Mouse (Mus musculus): ENCODE measurements at regions not wholly inside any gene's neighbourhood (a gene's known extent, or its start where the extent isn't known, plus 50 kb on each side); places are given as distances from the start of the nearest gene placed in this dataset.
A peak's percentile ranks its signal among the peaks of the same experiment; 100 is the strongest.

- no peak for DNase-seq
Measured at GRCm38 (mm10) chr14:120102010-120102748, 59.9 kb upstream of the Oxgr1 start.

GRCm38 (mm10) chr14:120102749-120103142 lies 60.5 kb upstream of the Oxgr1 start:
- no peak for DNase-seq

GRCm38 (mm10) chr14:120109846-120110245 lies 67.6 kb upstream of the Oxgr1 start:
- no peak for DNase-seq

GRCm38 (mm10) chr14:120113316-120113715 lies 71.1 kb upstream of the Oxgr1 start:
- no peak for DNase-seq

- no peak for DNase-seq
Measured at GRCm38 (mm10) chr14:120118582-120118981, 76.3 kb upstream of the Oxgr1 start.

GRCm38 (mm10) chr14:120119094-120119501 lies 76.9 kb upstream of the Oxgr1 start:
- no peak for DNase-seq

GRCm38 (mm10) chr14:120119506-120119905 lies 77.3 kb upstream of the Oxgr1 start:
- no peak for DNase-seq

GRCm38 (mm10) chr14:120120261-120120660 lies 78.0 kb upstream of the Oxgr1 start:
- no peak for DNase-seq

GRCm38 (mm10) chr14:120125315-120125714 lies 83.1 kb upstream of the Oxgr1 start:
- no peak for DNase-seq

GRCm38 (mm10) chr14:120127481-120127880 lies 85.2 kb upstream of the Oxgr1 start:
- no peak for DNase-seq

- DNase-seq: no peak
Measured at GRCm38 (mm10) chr14:120134346-120135008, 92.2 kb upstream of the Oxgr1 start.

GRCm38 (mm10) chr14:120135198-120135597 lies 93.0 kb upstream of the Oxgr1 start:
- DNase-seq: no peak

GRCm38 (mm10) chr14:120136736-120137135 lies 94.5 kb upstream of the Oxgr1 start:
- DNase-seq: no peak

GRCm38 (mm10) chr14:120137680-120138136 lies 95.5 kb upstream of the Oxgr1 start:
- peak; percentile 62 to 82 for DNase-seq

GRCm38 (mm10) chr14:120138546-120138945 lies 96.3 kb upstream of the Oxgr1 start:
- DNase-seq: no peak

GRCm38 (mm10) chr14:120139256-120139655 lies 97.0 kb upstream of the Oxgr1 start:
- DNase-seq: no peak

- DNase-seq: no peak
Measured at GRCm38 (mm10) chr14:120139671-120140071, 97.4 kb upstream of the Oxgr1 start.

- no peak for DNase-seq
Measured at GRCm38 (mm10) chr14:120140211-120140610, 98.0 kb upstream of the Oxgr1 start.

- DNase-seq: no peak
Measured at GRCm38 (mm10) chr14:120140791-120141747, 98.8 kb upstream of the Oxgr1 start.

- DNase-seq: no peak
Measured at GRCm38 (mm10) chr14:120142281-120142680, 100.0 kb upstream of the Oxgr1 start.

GRCm38 (mm10) chr14:120144451-120144850 lies 102.2 kb upstream of the Oxgr1 start:
- no peak for DNase-seq

GRCm38 (mm10) chr14:120146312-120146711 lies 104.1 kb upstream of the Oxgr1 start:
- no peak for DNase-seq
